Mouse (Mus musculus): ENCODE results near the gene Amn.

- TF ChIP-seq CTCF (IDR thresholded peaks at IDR 0.05; ENCODE audit: low read depth, low read length) (no peak), POLR2A (IDR thresholded peaks at IDR 0.05; ENCODE audit: extremely low read depth, insufficient read depth, low read length) (no peak)
These were observed 7.2 kb upstream of the Amn start for GRCm38 (mm10) chr12:111263650-111264049.
